Mouse (Mus musculus): ENCODE measurements at regions not wholly inside any gene's neighbourhood (a gene's known extent, or its start where the extent isn't known, plus 50 kb on each side); places are given as distances from the start of the nearest gene placed in this dataset.
A peak's percentile ranks its signal among the peaks of the same experiment; 100 is the strongest.

DNA sequence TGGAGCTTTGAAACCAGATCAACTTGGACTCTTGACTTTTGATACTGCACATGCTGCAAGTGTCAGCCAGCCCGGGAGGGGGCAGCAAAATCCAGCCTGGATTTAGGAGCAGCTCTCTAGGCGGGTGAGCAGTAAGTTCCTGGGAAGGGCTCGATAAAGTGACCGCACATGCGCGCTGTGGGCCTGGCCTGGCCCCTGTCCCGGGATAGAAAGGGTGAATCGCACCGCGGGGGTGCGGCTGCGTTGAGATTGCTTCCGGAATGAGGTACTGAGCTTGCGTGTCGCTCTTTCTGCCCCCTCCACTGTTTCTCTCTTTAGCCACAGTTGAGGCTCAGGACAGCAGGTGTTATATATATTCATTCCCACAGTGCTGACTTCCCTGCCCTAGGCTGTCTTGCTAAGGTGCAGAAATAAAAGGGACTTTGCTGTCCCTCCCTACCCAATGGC is 52.1 kb upstream of the Tmem14a start:
- peak; percentile 88; the same call in 1 of the 2 replicates for TF ChIP-seq CTCF (IDR thresholded peaks at IDR 0.05; ENCODE audit: extremely low read depth, insufficient read length, insufficient replicate concordance, low read depth, low read length)
- TF ChIP-seq POLR2A (IDR thresholded peaks at IDR 0.05; ENCODE audit: low read depth, low read length), result no peak

Data from small intestine, adult 2 months (tissue).